Mouse (Mus musculus) left cerebral cortex, adult 8-10 months (tissue): ENCODE data around the gene Akap11. TPM values are rescaled to one million over a fixed set of nuclear protein-coding genes. Genes with fewer than 3 reads are reported as not detected.
"Not testable (repeated sequence)": the region's sequence is repeated elsewhere in the genome, so short reads cannot be mapped to it uniquely, and the experiment has no call there.

Source experiments
- DNase-seq, 2 experiments: peaks; one replicate each; pipeline ENCODE4 v3.0.0; 2022; ENCODE audit warnings: low spot score in 2 of 2
- total RNA-seq, 4 experiments: library from RNA; stranded (reverse); gene quantifications; 2 replicates each; pipeline ENCODE4 v1.2.4; 2022

The Akap11 gene
- 100 to 1,000 TPM; 167 to 206 (median 186) TPM for total RNA-seq

GRCm38 (mm10) chr14:78536281-78537165, at the start of gene Akap11:
Akap11 (minus strand) TSS chr14:78536808.
- DNase-seq = peak; percentile 86 to 98

- peak; percentile 34 to 72 for DNase-seq
Measured at GRCm38 (mm10) chr14:78584222-78584621, 47.6 kb upstream of the Akap11 start.

- DNase-seq = no peak
Measured at GRCm38 (mm10) chr14:78583168-78583567, 46.6 kb upstream of the Akap11 start.

GRCm38 (mm10) chr14:78575899-78576298, 39.3 kb upstream of the Akap11 start:
- DNase-seq = no peak

- DNase-seq = no peak
Measured at GRCm38 (mm10) chr14:78568410-78568809, 31.8 kb upstream of the Akap11 start.

GRCm38 (mm10) chr14:78566431-78566830, 29.8 kb upstream of the Akap11 start:
- DNase-seq = no peak

GRCm38 (mm10) chr14:78564292-78564691, 27.7 kb upstream of the Akap11 start:
- no peak for DNase-seq

GRCm38 (mm10) chr14:78563211-78563610, 26.6 kb upstream of the Akap11 start:
- no peak for DNase-seq

- no peak for DNase-seq
Measured at GRCm38 (mm10) chr14:78562121-78562520, 25.5 kb upstream of the Akap11 start.

GRCm38 (mm10) chr14:78559042-78559441, 22.4 kb upstream of the Akap11 start:
- DNase-seq = no peak

- DNase-seq = not testable (repeated sequence)
Measured at GRCm38 (mm10) chr14:78554830-78555229, 18.2 kb upstream of the Akap11 start.

- no peak for DNase-seq
Measured at GRCm38 (mm10) chr14:78553661-78554060, 17.1 kb upstream of the Akap11 start.

- no peak for DNase-seq
Measured at GRCm38 (mm10) chr14:78548807-78549206, 12.2 kb upstream of the Akap11 start.

GRCm38 (mm10) chr14:78541319-78541718, 4.7 kb upstream of the Akap11 start:
- DNase-seq = no peak

- no peak for DNase-seq
Measured at GRCm38 (mm10) chr14:78539821-78540220, 3.2 kb upstream of the Akap11 start.

GRCm38 (mm10) chr14:78538572-78539320, 2.1 kb upstream of the Akap11 start:
- no peak for DNase-seq

GRCm38 (mm10) chr14:78537551-78537950, 943 bp upstream of the Akap11 start:
- peak in 1 of 2 experiments; percentile 46 for DNase-seq

GRCm38 (mm10) chr14:78535366-78535765, 1.2 kb downstream of the Akap11 start:
- DNase-seq = no peak

GRCm38 (mm10) chr14:78534651-78535050, 2.0 kb downstream of the Akap11 start:
- no peak for DNase-seq

GRCm38 (mm10) chr14:78533701-78534100, 2.9 kb downstream of the Akap11 start:
- DNase-seq = no peak

- DNase-seq = no peak
Measured at GRCm38 (mm10) chr14:78532345-78532744, 4.3 kb downstream of the Akap11 start.

- no peak for DNase-seq
Measured at GRCm38 (mm10) chr14:78530256-78530655, 6.4 kb downstream of the Akap11 start.
